Comparison of ENCODE assay signal across 9 mouse cellular contexts in genomic region chr7:46099682-46100081, GRCm38 (mm10). TPM values are rescaled to one million over a fixed set of nuclear protein-coding genes. Genes with fewer than 3 reads are reported as not detected.
DNase-seq lines count a peak whose midpoint lies in the region; ATAC-seq lines count a peak whose summit lies in the region.
"Had no signal": no experiment of that assay in that cellular context is flagged by ENCODE, and none has a peak within 500 bp of the region (broad histone marks: within the 10 kb centered on the region; RNA-seq: fewer than 3 reads in every experiment).

No protein-coding gene starts in this region.

- peak overlapping the region; percentile 79 for H3K9ac ChIP-seq in forebrain, embryonic 15.5 days (replicated peaks)
- no peak overlapping the region for H3K9ac ChIP-seq in limb, embryonic 13.5 days

- H3K4me3 ChIP-seq in forebrain, embryonic 15.5 days, result peak overlapping the region; percentile 57
- H3K4me3 ChIP-seq in limb, embryonic 13.5 days, result 0 out of 2 replicates have a peak overlapping the region, but pooled peaks have one; percentile 54

- ATAC-seq in forebrain, embryonic 15.5 days (replicated peaks), result peak; percentile 21; the same call in 1 of the 2 replicates
- ATAC-seq in limb, embryonic 13.5 days (ENCODE audit: low FRiP score, low read depth), result no peak; the same call in 1 of the 2 replicates

- H3K9me3 ChIP-seq in forebrain, embryonic 15.5 days, result no peaks in the 10 kb centered on the region
- no peaks in the 10 kb centered on the region for H3K9me3 ChIP-seq in limb, embryonic 13.5 days

- H3K36me3 ChIP-seq in forebrain, embryonic 15.5 days, result no peaks in the 10 kb centered on the region
- no peaks in the 10 kb centered on the region for H3K36me3 ChIP-seq in limb, embryonic 13.5 days

- peaks cover 58% of the 10 kb centered on the region for H3K4me1 ChIP-seq in forebrain, embryonic 15.5 days
- H3K4me1 ChIP-seq in limb, embryonic 13.5 days, result no peaks in the 10 kb centered on the region

- peak; percentile 60 for DNase-seq in cerebellum, adult 11-12 months
- DNase-seq in cerebellum, adult 11 months, result no peak
- peak; percentile 25 for DNase-seq in 416B (ENCODE audit: low read depth)
- no peak for DNase-seq in spleen, postnatal 10 days (ENCODE audit: low spot score in 2 of 2)
- no peak for DNase-seq in spleen, adult 18-20 months
- no peak for DNase-seq in urinary bladder, postnatal 14 days (ENCODE audit: low spot score)
- DNase-seq: kidney, adult 8-10 months had no signal

- 86% methylated on average over 13 of the region's 13 CpGs for WGBS in forebrain, embryonic 15.5 days
- WGBS in limb, embryonic 13.5 days, result 81% methylated on average over 13 of the region's 13 CpGs

- H3K27me3 ChIP-seq in forebrain, embryonic 15.5 days, result no peaks in the 10 kb centered on the region
- H3K27me3 ChIP-seq in limb, embryonic 13.5 days, result peaks cover 47% of the 10 kb centered on the region

- no peak overlapping the region for H3K27ac ChIP-seq in forebrain, embryonic 15.5 days (replicated peaks)
- no peak overlapping the region for H3K27ac ChIP-seq in limb, embryonic 13.5 days

- peak overlapping the region; percentile 74 for H3K4me2 ChIP-seq in forebrain, embryonic 15.5 days (replicated peaks)
- peak overlapping the region; percentile 83 for H3K4me2 ChIP-seq in limb, embryonic 13.5 days (replicated peaks)

RNA-seq across cellular contexts. Expression of gene Kcnj11, which starts 0.9 kb away (rescaled TPM):
- polyA plus RNA-seq in forebrain, embryonic 15.5 days (2015; fragmentation: Nextera tagmentation; extraction: Ambion mirVana), result 4.8 and 5.2 TPM in 2 replicates
- 0.18 and 0.23 TPM in 2 replicates for polyA plus RNA-seq in limb, embryonic 13.5 days (2015; fragmentation: Nextera tagmentation; extraction: Ambion mirVana)

Comparison
In these comparisons a context has a peak if more than half of its experiments do, and no peak if none do; other contexts are left out.
1. DNase-seq: peak in cerebellum, adult 11-12 months (single experiment) and 416B (single experiment); none in cerebellum, adult 11 months (single experiment), spleen, postnatal 10 days (0 of 2), spleen, adult 18-20 months (0 of 2) and urinary bladder, postnatal 14 days (single experiment).